8 mouse cellular contexts compared by ENCODE assay signal in genomic region chr6:114893427-114894209, GRCm38 (mm10).
DNase-seq lines count a peak whose midpoint lies in the region; ATAC-seq and TF ChIP-seq lines count a peak whose summit lies in the region.

No protein-coding gene starts in this region.

- H3K27ac ChIP-seq in gastrocnemius, adult 2 months: peak overlapping the region; percentile 88

- DNase-seq in gastrocnemius, adult 18-20 months (ENCODE audit: low spot score): peak; percentile 89
- no peak for DNase-seq in gastrocnemius, postnatal 4 days (ENCODE audit: low spot score in 2 of 2)
- no peak for DNase-seq in G1E (ENCODE audit: low spot score)
- DNase-seq in gastrocnemius, adult 2 months: peak; percentile 90
- peak; percentile 90 to 94 for DNase-seq in lung, adult 18-20 months
- DNase-seq in right cerebral cortex, postnatal 36 days (ENCODE audit: low spot score in 2 of 2): peak; percentile 57 to 65
- no peak for DNase-seq in retina, postnatal 1 day

- TF ChIP-seq CTCF in G1E (IDR thresholded peaks at IDR 0.05; ENCODE audit: low read depth, low read length): no peak
- TF ChIP-seq CTCF in gastrocnemius, adult 2 months (IDR thresholded peaks at IDR 0.05): no peak

- intact Hi-C loops in gastrocnemius, adult 2 months (cut with DNase I): loop anchor here (2.0 kb wide), 1 partner anchor 27 kb away; no protein-coding TSS in a partner anchor

- no peak overlapping the region for H3K4me3 ChIP-seq in G1E (ENCODE audit: low read depth, low read length)
- peak overlapping the region; percentile 58 for H3K4me3 ChIP-seq in gastrocnemius, adult 2 months

- H3K4me1 ChIP-seq in G1E (ENCODE audit: insufficient read depth, low read depth, low read length): peaks cover 53% of the 10 kb centered on the region

- no peaks in the 10 kb centered on the region for H3K9me3 ChIP-seq in G1E (replicated peaks)

- ATAC-seq in G1E (ENCODE audit: extremely low read depth, insufficient number of reproducible peaks, low FRiP score, poor library complexity, severe bottlenecking): peak; percentile 42; the same call in 1 of the 2 replicates
- peak; percentile 65 for ATAC-seq in inflammation-experienced regulatory T-cells, adult 6 months

- peaks cover 86% of the 10 kb centered on the region for H3K36me3 ChIP-seq in G1E (replicated peaks)

- no peaks in the 10 kb centered on the region for H3K27me3 ChIP-seq in G1E (ENCODE audit: insufficient read depth, low read length)

Comparison
In these comparisons a context has a peak if more than half of its experiments do, and no peak if none do; other contexts are left out.
1. DNase-seq: peak in gastrocnemius, adult 18-20 months (single experiment), gastrocnemius, adult 2 months (single experiment), lung, adult 18-20 months (2 of 2) and right cerebral cortex, postnatal 36 days (2 of 2); none in gastrocnemius, postnatal 4 days (0 of 2), G1E (single experiment) and retina, postnatal 1 day (single experiment).